Mouse (Mus musculus) adipocyte (in vitro differentiated cells): Measurements from ENCODE around the gene Usp47.

ENCODE experiments used
- DNase-seq: peaks from one replicate; pipeline ENCODE4 v3.0.0-alpha.2; 2016; ENCODE audit warnings: low spot score

The Usp47 gene

GRCm38 (mm10) chr7:112023150-112023600 lies at the start of gene Usp47:
Usp47 (plus strand) TSS chr7:112023504.
- peak; percentile 72 for DNase-seq

DNA sequence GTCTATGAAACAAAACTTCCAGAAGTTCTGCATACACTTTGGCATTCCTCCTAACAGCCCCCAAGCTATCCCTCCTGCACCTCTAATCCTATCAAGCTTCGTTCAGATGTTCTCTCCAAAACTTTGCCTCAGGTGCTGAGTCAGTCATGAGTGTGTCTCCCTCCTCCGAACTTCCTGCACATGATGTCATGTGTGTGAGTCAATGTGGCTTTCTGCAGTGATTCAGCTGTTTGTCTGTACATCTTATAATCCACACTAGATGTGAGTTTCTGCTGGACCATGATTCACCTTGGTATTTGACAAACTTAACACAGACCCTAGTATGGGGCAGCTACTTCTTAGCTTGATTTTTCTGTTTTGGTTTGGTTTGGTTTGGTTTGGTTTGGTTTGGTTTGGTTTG lies 46.9 kb upstream of the Usp47 start:
- DNase-seq, result no peak

- no peak for DNase-seq
Measured at GRCm38 (mm10) chr7:111977871-111978270, 45.4 kb upstream of the Usp47 start.

DNA sequence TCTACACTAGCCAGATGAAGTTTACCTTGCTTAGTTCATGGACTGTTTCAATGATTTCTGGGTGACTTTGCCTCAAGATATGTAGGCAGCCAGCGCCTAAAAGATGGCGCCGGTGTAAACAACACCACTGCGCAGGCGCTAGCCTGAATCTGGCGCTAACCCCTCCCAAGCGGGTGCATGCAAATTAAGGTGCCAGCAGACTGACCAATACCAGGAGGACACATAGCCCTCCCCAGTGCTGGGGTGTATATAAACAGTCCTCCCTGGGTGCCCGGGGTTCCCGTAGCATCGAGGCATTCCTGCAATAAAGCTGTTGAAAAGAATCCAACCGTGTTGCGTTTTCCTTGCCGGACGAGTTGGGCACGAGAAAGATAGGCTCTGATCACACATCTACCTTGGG lies 41.0 kb upstream of the Usp47 start:
- no peak for DNase-seq

DNA sequence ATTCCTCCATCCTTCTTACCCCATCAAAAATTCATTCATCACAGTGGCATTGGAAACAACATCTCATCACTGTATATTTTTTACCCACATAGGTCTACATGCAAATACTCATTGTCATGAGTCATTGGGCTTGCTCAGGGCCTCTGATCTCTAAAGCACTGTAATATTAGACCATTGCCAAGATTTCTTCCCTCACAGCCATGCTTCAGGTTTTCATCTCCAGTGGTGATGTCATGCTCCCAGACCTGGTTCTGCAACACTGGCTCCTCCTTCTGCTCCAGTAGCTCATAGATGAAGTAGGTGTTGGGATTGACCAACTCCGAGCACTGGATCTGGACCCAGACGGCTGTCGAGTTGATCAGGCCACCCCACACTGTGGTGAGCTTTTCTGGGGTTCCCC lies 38.8 kb upstream of the Usp47 start:
- no peak for DNase-seq

DNA sequence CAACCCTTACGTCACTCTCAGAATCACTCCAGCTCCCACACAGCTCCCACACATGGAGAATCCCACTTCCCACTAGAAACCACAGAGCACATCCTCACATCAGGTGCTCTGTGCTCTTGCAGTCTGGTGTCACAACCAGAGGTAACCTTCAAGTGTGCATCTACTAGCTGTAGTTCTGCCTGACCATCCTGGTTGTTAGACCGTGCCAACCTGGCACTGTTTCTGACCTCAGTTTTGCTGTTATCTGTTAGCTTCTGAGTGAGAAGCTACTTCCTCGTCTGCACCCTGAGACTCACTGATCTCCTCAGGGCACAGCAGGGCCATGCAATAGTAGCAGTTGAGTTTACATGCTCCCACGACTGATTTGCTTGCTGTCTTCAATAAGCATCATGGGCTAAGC lies 38.0 kb upstream of the Usp47 start:
- no peak for DNase-seq

GRCm38 (mm10) chr7:111986906-111987305 lies 36.4 kb upstream of the Usp47 start:
- peak; percentile 24 for DNase-seq

DNA sequence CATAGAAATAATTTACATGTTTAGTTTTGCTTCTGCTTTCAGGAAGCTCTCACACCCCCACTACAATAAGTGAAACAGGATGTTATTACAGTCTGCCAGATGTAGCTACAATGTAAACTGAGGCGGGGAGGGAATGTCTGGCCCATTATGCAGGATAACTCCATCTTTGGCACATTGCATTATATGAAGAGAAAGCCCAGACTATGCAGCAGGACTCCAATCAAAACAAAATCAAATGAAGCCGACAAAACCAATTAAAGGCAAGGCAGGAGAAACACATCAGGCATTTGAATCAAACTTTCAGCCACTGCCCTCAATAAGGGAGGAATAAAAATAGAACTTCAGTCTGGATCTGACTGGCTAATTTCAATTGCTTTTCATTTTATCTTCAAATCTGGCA lies 25.9 kb upstream of the Usp47 start:
- no peak for DNase-seq

GRCm38 (mm10) chr7:111998446-111999004 lies 24.8 kb upstream of the Usp47 start:
- DNase-seq, result no peak

- no peak for DNase-seq
Measured at GRCm38 (mm10) chr7:111999376-111999775, 23.9 kb upstream of the Usp47 start.

GRCm38 (mm10) chr7:112000166-112000565 lies 23.1 kb upstream of the Usp47 start:
- no peak for DNase-seq

- DNase-seq, result no peak
Measured at GRCm38 (mm10) chr7:112010511-112010910, 12.8 kb upstream of the Usp47 start.

DNA sequence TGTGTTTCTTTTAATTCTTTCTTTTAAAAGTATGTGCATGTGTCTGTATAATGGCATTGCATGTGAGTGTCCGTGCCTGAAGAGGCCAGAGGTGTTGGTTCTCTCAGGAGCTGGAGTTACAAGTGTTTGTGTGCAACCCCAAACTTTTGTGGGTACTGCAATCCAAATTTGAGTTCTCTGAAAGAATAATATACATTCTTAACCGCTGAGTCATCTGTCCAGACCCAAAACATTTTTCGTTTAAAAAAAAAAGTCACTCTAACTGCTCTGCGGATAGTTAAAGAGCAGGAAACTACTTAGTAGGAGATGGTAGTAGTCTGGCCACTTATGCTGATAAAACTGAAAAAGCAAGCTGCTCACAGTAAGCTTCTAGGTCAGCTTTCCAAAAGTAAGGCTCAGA lies 12.3 kb upstream of the Usp47 start:
- DNase-seq, result no peak

DNA sequence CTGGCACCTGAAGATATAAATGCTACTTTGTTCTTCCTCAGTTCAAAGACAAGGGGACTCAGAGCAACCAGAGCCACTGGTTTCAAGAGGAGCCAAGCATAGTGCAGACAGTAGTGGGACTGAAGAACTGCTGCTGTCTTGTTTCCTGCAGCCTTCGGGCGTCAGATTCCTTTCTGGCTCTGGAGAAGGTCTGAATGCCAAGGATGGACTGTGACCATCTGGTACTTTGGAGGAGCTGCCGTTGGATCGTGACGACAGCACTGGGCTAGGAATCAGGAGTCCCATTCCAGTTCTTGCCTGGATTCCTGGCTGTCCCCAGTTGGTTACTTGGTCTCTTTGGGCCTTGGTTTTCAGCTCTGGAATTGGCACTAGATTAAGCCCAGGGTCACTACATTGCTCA lies 11.2 kb upstream of the Usp47 start:
- DNase-seq, result peak; percentile 25

DNA sequence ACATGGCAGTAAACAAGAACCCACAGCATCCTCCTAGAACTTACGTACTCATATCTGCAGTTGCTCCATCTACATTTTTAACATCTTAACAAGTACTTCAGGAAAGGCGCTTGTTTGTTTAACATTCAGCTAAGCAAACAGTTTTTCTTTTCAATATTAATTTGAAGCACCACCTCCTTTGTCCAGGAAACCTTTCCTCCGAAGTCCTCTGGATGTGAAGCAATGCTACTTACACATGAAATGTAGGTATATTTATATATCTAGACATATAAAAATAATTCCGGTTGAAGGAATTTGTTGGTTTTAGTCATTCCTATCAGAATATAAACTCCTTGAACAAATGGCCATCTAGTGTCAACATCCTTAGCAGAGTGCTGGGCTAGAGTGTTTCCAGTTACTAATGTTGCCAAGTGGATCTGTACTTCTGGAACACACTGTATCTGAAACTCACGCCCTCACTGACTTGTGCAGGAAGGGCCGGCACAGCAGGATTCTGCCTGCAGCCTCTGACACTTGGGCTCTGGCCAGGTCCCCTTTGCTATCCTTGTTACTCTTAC lies 10.6 kb upstream of the Usp47 start:
- DNase-seq, result no peak

- no peak for DNase-seq
Measured at GRCm38 (mm10) chr7:112014148-112014547, 9.2 kb upstream of the Usp47 start.

DNA sequence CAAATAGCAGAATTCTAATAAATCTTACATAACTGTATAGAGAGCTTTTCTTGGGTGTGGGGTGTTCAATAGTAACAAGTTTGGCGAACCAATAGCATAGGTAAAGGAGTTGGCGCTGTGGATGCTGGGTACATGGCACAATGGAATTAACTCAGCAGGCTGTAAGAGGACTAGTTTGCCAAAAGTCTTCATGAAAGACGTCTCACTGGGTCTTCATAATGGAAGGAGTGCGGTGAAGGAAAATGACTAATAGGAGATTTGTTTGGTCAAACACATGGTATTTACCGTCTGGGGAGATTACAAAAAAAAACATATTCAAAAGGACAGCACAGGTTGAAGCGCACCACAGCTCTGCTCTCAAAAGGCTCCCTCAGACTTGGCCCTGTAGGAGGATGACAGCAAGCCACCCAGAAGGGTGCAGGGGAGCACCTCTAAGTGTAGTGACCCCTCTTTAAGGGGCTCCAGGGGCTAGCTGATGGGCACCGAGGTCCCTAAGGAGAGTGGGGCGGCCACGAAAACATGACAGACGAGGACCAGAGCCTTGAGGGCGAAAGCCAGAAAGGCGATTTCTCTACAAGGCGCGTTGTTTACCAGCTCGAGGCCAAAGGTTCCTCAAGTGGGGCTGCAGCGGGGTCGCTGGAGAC lies 676 bp upstream of the Usp47 start:
- DNase-seq, result peak; percentile 17

GRCm38 (mm10) chr7:112023601-112024445 lies 519 bp downstream of the Usp47 start:
- peak; percentile 55 for DNase-seq

DNA sequence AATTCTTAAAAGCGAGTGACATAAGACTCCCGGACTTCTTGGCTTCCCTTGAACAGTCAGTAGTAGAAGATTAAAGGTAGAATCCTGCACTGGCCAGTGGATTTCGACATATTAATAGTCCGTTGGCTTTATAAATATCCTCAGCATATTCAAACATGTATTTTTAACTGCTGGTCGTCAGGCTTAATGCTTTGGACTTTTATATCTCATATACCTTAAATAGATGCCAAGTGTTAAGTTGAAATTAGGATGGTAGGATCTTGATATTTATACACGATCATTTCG lies 1.1 kb downstream of the Usp47 start:
- no peak for DNase-seq

GRCm38 (mm10) chr7:112024856-112025255 lies 1.6 kb downstream of the Usp47 start:
- no peak for DNase-seq

GRCm38 (mm10) chr7:112030594-112030993 lies 7.3 kb downstream of the Usp47 start:
- DNase-seq, result no peak

DNA sequence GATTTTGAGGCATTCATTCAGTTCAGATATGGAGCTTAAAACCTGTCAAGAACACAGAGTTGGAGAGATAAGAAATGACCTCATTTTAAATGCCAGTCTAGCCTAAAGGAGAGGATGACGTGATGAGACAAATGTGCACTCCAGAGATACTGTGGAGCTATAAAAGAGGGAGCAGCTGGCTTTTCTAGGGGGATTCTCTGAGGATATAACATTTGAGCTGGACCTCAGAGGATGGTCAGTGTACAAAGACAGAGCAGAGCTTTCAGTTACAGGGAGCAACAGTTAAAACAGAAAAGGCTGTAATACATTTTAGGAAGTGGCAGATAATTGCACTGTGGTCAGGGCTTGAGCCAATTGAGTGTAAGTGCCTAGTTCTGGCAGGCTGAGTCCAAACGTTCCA lies 12.5 kb downstream of the Usp47 start:
- peak; percentile 29 for DNase-seq

- DNase-seq, result no peak
Measured at GRCm38 (mm10) chr7:112036636-112037035, 13.3 kb downstream of the Usp47 start.
